Mouse (Mus musculus): ENCODE data around the gene Rexo5.

Rexo5 gene

DNA sequence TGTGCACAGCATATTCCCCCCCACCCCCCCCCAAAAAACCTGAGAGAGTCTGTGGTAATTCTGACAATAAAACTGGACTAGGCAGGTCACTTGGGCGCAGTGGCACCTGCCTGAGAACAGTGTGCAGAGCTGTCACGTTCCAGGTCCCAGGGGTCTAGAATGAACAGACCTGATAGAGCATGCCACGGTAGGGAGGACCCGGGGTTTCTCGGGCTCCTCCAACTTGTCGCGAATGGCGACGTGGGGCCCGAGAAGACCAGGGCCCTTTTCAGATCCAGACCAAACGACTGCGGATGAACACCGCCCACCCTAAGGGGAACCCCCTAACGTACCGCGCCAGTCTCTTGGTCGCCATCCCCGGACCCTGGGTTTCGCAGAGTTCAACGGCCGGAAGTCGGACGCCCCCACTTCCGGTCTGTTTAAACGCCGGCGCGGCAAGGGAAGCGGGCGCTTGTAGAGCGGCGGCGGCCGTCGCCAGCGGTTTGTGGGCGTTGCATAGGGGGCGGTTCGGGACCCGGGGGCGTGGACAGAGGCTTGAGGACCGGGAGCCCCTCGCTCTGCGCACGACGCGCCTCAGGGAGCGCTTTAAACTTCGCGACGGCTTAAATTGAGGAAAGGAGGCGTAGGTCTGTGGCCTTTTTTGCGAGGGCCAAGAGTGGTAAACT lies at the start of gene Rexo5, which contains the start of gene Eri2:
Gene Rexo5, plus strand, starts transcription at position 421 of the 665 bp plus-strand sequence.
Gene Eri2, minus strand, starts transcription at position 473 of the 665 bp plus-strand sequence.
- in situ Hi-C loops (cut with MboI), result no loop called here

DNA sequence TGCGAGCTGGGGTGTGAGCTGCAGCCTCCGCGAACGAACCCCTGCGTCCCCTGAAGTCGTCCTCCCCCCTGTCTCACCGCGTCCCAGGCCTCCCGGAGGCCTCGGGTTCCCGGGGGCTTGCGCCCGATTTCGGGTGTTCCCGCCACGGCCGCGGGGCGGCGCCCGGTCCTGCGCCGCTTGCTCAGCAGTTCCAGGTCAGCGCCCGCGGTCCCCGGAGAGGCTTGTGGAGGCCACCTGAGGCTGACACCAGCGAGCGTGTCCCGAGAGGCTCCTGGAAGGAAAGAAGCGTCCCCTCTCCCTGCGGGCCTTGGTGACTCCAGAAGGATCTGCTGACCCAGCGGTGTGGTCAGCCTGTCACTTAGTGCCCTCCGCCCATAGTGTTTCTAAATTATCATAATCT lies 49.5 kb upstream of the Rexo5 start:
- in situ Hi-C loops (cut with MboI), result no loop called here

- in situ Hi-C loops (cut with MboI), result no loop called here
Measured at GRCm38 (mm10) chr7:119745869-119746268, 47.9 kb upstream of the Rexo5 start.

DNA sequence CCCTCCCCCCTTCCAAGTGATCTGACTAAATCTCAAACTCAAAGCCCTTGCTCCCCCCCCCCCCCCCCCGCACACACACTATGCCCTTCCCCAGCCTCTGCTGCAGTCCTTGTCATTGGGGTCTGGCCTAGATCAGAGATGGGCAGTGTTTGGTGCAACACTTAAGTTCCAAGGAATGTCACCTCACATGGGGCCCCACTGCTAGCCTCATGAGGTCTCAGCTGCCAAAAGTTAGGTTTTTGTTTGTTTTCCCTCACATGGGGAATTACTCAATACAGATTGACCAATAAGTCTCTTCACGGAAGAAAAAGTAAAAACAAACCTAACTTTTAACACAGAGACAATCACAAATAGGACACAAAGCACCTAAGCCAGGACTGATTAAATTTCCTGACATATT lies 45.0 kb upstream of the Rexo5 start:
- in situ Hi-C loops (cut with MboI), result no loop called here

DNA sequence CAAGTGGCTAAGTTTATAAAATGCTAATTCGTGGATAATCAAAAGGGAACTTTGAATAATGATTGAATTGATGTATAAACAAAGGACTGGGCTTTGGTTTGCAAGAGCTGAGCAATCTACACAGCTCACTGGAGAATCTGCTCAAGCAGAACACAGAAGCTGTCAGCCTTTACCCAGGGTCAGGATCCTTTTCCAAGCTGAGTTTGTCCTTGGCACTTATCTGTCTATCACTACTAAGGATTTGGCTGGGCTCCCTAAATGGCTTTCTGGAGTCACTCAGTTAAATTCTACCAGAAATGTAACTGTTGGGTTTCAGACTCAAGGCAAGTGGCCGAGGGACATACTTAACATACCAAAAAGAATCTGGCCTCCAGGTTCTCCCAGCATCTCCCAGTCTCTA lies 43.9 kb upstream of the Rexo5 start:
- in situ Hi-C loops (cut with MboI), result no loop called here

GRCm38 (mm10) chr7:119753696-119754095 lies 40.1 kb upstream of the Rexo5 start:
- in situ Hi-C loops (cut with MboI), result no loop called here

DNA sequence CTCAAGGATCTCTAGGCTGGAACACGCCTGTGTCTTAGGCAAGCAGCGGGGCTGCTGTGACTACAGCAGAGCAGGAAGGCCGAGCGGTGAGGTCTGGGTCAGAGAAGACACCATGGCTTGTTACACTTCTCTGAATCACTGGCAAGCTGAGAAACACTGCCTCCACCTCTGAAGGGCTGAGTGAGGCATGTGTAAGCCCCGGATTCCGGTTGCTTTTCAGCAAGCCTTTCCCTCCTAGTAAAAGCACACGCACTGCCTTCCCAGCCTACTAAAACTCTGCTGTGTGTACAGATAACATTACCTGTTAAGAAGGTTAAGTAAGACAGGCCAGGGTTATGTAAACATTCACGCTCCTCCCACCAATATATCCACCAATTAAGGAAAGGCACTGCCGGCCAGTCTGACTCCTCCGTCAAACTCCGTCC lies 33.3 kb upstream of the Rexo5 start, which contains the start of gene Acsm3:
Gene Acsm3, plus strand, starts transcription at position 397 of the 425 bp plus-strand sequence.
- in situ Hi-C loops (cut with MboI), result no loop called here

- in situ Hi-C loops (cut with MboI), result no loop called here
Measured at GRCm38 (mm10) chr7:119762166-119762697, 31.6 kb upstream of the Rexo5 start.

DNA sequence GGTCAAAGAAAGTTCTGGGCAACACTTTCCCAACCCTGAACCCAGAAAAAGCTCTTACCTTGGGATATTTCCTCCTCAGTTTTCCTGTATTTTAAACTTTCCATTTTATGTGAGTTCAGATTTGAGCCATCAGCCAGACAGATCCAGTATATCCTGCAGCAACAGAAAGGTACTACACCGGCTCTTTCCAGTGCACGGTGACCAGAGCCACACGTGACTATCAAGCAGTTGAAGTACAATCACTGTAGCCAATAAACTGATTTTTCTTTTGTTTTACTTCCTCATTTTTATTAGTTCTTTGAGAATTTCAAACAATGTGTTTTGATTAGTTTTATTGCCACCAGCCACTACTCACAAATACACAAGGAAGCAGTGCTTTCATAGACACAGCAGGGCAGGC lies 29.4 kb upstream of the Rexo5 start:
- in situ Hi-C loops (cut with MboI), result no loop called here

- in situ Hi-C loops (cut with MboI), result no loop called here
Measured at GRCm38 (mm10) chr7:119766996-119767395, 26.8 kb upstream of the Rexo5 start.

DNA sequence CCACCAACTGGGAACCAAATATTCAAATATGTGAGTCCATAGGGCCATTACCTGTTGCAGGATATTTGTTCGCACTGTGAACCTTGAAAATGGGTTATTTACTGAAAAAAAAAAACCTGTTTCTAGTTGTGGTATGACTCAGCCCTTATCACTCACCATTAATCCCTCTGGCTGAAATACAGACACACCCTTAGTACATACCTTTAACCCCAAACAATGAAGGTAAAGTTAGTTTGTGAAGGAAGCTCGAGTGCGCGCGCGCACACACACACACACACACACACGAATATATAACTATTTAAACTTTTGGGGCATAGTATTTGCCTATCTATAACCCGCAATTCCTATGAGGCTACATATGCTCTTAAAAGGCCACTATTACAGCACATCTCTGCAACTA lies 23.9 kb upstream of the Rexo5 start:
- in situ Hi-C loops (cut with MboI), result no loop called here

DNA sequence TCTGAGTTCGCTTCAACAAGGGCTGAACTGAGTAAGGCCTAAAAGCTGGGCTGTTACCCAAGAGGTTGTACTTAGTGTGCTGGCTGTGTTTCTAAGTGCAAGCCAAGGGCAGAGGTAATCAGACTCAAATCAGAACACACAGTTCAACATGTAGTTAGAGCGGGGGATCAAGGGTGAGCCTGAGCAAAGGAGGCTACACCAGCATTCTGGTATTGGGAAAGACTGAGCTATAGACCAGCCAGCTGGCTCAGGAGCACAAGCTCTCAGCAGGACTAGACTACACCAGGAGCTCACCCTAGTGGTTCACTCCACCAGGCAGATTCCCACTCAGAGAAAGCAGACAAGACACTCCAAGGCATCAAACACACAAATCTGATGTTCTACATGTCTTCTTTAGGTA lies 10.4 kb upstream of the Rexo5 start:
- in situ Hi-C loops (cut with MboI), result no loop called here

- in situ Hi-C loops (cut with MboI), result no loop called here
Measured at GRCm38 (mm10) chr7:119784908-119785307, 8.9 kb upstream of the Rexo5 start.

DNA sequence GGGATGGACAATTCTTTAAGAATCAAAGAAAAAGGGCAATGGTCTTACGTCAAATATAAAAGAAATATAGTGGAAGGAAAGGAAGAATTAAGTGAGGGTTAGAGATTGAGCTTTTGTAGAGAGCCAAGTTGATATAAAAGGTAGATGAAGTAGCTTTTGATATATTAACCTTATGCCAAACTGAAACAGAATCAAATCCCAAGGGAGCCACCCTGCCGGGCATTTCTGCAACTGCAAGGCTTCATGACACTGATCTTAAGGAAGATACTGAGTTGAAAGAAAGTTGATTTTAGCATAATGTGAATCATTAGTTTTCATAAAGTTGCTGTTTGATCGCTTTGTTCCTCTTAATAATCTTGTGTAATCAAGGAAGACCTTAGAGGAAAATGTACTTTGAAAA lies 4.8 kb upstream of the Rexo5 start:
- in situ Hi-C loops (cut with MboI), result no loop called here

- in situ Hi-C loops (cut with MboI), result no loop called here
Measured at GRCm38 (mm10) chr7:119794251-119794638, 439 bp downstream of the Rexo5 start.

GRCm38 (mm10) chr7:119795311-119795710 lies 1.5 kb downstream of the Rexo5 start:
- in situ Hi-C loops (cut with MboI), result no loop called here

DNA sequence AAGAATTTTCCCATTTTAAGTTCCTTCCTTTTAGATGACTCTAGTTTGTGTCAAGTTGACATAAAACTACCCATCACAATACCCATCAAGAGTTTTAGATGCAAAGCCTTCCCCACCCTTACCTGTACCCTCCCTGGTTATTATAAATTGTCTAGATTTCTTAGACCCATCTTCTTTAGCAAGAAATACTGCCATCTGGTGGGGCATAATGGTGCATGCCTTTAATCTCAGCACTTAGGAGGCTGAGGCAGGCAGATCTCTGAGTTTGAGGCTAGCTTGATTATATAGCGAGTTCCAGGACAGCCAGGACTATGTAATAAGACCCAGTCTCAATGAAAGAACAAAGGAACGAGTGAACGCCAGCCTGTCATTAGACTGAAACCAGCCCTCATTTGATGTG lies 6.7 kb downstream of the Rexo5 start:
- in situ Hi-C loops (cut with MboI), result no loop called here

DNA sequence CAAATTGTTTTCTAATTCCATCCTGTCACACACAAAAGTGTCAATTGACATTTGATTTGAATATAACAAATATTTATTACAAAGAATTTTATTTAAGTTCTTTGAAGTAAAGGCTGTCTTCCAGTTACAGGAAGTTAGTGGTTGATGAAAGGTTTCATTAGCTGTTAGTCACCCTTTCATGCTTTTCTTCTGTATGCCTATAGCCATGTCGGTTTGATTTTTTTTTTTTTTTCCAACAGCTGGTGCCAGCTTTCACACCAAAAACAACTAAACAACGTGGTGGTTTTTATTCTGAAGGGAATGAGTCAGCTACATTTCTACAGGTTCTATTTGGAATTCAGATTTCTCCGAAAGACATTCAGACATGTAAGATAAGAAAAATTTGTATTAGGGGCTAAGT lies 7.2 kb downstream of the Rexo5 start:
- in situ Hi-C loops (cut with MboI), result no loop called here

DNA sequence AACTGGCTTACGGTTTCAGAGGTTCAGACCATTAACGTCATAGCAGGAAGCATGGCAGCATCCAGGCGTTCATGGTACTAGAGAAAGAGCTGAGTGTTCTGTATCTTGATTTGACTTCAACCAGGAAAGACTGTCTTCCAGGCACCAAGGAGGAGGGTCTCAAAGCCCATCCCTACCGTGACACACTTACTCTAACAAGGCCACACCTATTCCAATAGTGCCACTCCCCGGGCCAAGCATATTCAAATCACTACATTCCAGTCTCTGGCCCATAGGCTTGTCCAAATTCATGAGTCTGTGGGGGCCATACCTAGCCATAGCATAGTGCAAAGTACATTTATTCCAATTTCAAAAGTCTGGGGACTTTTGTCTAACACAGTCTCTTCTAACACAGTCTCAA lies 13.6 kb downstream of the Rexo5 start:
- in situ Hi-C loops (cut with MboI), result no loop called here

DNA sequence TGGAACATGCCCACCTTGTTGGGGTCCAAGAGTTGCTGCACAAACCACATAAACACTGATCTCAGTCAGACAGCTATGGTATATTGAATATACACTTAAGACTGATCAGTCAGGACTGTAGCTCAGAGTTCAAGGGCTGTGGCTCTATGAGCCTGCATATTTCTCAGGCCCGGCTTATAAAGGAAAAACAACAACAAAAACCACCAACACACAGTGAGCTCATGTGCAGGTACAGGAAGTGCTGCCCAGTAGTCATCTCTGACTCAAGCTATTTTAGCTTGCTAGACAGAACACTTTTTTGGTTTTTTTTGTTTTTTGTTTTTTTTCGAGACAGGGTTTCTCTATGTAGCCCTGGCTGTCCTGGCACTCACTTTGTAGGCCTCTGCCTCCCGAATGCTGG lies 14.9 kb downstream of the Rexo5 start:
- in situ Hi-C loops (cut with MboI), result no loop called here

GRCm38 (mm10) chr7:119835371-119835770 lies 41.6 kb downstream of the Rexo5 start:
- in situ Hi-C loops (cut with MboI), result no loop called here

- in situ Hi-C loops (cut with MboI), result no loop called here
Measured at GRCm38 (mm10) chr7:119835996-119836777, 42.4 kb downstream of the Rexo5 start.

DNA sequence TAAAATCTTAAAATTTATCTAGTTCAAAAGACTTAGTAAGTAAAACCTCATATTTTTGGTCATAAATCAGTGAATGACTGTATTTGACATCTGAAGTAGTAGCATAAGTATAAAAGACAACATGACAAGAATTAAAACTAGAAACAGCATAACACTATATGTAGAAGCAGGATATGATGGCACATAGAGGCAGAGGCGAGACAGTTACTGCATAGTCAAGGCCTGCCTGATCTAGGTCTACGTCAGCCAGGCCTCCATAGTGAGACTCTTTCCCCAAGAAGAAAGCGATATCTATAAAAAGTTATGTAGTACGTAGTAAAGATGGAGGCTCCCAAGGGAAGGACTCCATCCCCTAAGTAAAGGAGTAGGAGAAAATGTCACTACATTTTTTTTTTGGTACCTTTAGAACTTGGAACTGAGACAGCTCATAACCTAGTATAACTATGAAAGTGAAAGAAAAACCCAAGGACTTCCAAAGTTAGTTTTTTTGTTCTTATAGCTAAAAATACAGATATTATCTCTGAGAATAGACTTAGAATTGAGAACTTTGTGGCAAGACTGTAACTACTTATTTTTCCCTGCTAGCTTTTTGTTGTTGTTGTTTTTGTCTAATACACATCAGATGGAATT lies 48.1 kb downstream of the Rexo5 start:
- in situ Hi-C loops (cut with MboI), result no loop called here

Measured in mature B cell (primary cell).